Mouse (Mus musculus) thymus, postnatal 0 days (tissue): ENCODE measurements around the gene Exoc3l4. TPM values are rescaled to one million over a fixed set of nuclear protein-coding genes. Genes with fewer than 3 reads are reported as not detected.

ENCODE experiments used
- polyA plus RNA-seq: library from polyadenylated mRNA; unstranded; fragments of >200 nt; fragmentation: Nextera tagmentation; extraction: Ambion mirVana; gene quantifications from 2 replicates; pipeline ENCODE4 v1.2.1, GENCODE M21; 2015

Gene Exoc3l4
- polyA plus RNA-seq, 1 experiment from 2014 or later = 25.3 TPM

Other genes starting within 250 kb of the Exoc3l4 start
- 0.34 TPM in 1 of 2 replicates, not detected in the other for gene 4930595D18Rik, start 232.5 kb upstream of the Exoc3l4 start, polyA plus RNA-seq
- 0.93 and 1.0 TPM in 2 replicates for gene Amn, start 145.9 kb upstream of the Exoc3l4 start, polyA plus RNA-seq
- 4.3 and 4.9 TPM in 2 replicates for gene Cdc42bpb, start 39.3 kb upstream of the Exoc3l4 start, polyA plus RNA-seq
- 4.8 and 5.9 TPM in 2 replicates for gene Lbhd2, start 10.2 kb upstream of the Exoc3l4 start, polyA plus RNA-seq
- gene Tnfaip2, start 25.5 kb downstream of the Exoc3l4 start, polyA plus RNA-seq = 9.0 and 9.1 TPM in 2 replicates
- gene Gm266, start 68.8 kb downstream of the Exoc3l4 start, polyA plus RNA-seq = 20.6 and 21.1 TPM in 2 replicates
- 660 and 662 TPM in 2 replicates for gene Eif5, start 121.0 kb downstream of the Exoc3l4 start, polyA plus RNA-seq
- 25.5 and 35.1 TPM in 2 replicates for gene Mark3, start 157.5 kb downstream of the Exoc3l4 start, polyA plus RNA-seq